Mouse (Mus musculus) spleen, adult 2 months (tissue): ENCODE results near the gene Maea. TPM values are rescaled to one million over a fixed set of nuclear protein-coding genes. Genes with fewer than 3 reads are reported as not detected.

Source experiments
- DNase-seq, 2 experiments: peaks; one replicate each; pipeline versions ENCODE4 v3.0.0 to v3.0.0-alpha.2; 2012 to 2021; ENCODE audit warnings: low spot score in 2 of 2, low read depth in 1 of 2
- H3K27ac ChIP-seq: fragments of 200-500 bp; 2 replicates; pipeline ENCODE4 v1.5.1; 2012; ENCODE audit warnings: low read length, inconsistent platforms; ENCODE audit not compliant: insufficient read depth
- H3K27me3 ChIP-seq: fragments of 200-500 bp; 2 replicates; pipeline ENCODE4 v1.6.1; 2012; ENCODE audit warnings: mild to moderate bottlenecking, moderate library complexity, low read length, inconsistent platforms; ENCODE audit not compliant: control insufficient read depth, insufficient read depth
- H3K36me3 ChIP-seq: fragments of 200-500 bp; 2 replicates; pipeline ENCODE4 v1.6.1; 2012; ENCODE audit warnings: mild to moderate bottlenecking, low read length, inconsistent platforms; ENCODE audit not compliant: control insufficient read depth, insufficient read depth
- H3K4me1 ChIP-seq: fragments of 200-500 bp; 2 replicates; pipeline ENCODE4 v1.6.1; 2011; ENCODE audit warnings: inconsistent platforms; ENCODE audit not compliant: control insufficient read depth, insufficient read depth, insufficient read length
- H3K4me3 ChIP-seq: fragments of 200-500 bp; 2 replicates; pipeline ENCODE4 v1.5.1; 2011; ENCODE audit warnings: mild to moderate bottlenecking, inconsistent platforms; ENCODE audit not compliant: insufficient read depth, insufficient read length; ENCODE audit errors: extremely low read depth
- CTCF ChIP-seq: fragments of 200-500 bp; IDR thresholded peaks from 2 replicates; pipeline ENCODE4 v1.5.1; 2011; ENCODE audit warnings: mild to moderate bottlenecking, inconsistent platforms; ENCODE audit not compliant: insufficient read depth, insufficient read length, insufficient replicate concordance; ENCODE audit errors: extremely low read depth
- POLR2A ChIP-seq: fragments of 200-500 bp; IDR thresholded peaks from 2 replicates; pipeline ENCODE4 v1.6.1; 2011; ENCODE audit warnings: low read depth, low read length, inconsistent platforms
- WGBS: fragments of 180-500 bp; shearing (Covaris S2); methylation state at CpG from one replicate; pipeline ENCODE4 v1.1.7; 2018; 5-methylcytosine and 5-hydroxymethylcytosine counted together
- polyA plus RNA-seq: library from polyadenylated mRNA; depleted of rRNA; stranded (reverse); fragments of >200 nt; gene quantifications from 2 replicates; pipeline ENCODE4 v1.2.3, GENCODE M21; 2012; rRNA removed

Gene Maea
- polyA plus RNA-seq, 1 experiment: 68.2 TPM

DNA sequence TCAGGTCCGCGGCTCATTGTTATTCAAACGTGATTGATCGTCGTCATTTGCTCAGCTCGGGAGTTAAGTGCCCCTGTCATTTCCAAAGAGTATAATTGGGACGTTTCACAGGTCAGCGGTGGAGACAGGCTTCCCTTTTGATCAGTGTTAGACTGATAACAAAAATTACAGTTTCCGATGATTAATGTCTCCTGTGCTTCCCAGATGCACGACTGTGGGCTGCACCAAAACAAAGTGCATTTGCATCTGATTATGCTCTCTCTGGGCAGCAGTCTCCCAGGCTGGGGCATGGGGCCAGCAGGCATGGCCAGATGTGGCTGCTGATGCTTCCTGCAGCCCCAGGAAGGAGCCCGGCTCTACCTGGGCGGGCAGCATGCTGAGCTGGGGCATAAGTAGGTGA lies 65.5 kb downstream of the Maea start:
- TF ChIP-seq CTCF (no peak), POLR2A (no peak)

DNA sequence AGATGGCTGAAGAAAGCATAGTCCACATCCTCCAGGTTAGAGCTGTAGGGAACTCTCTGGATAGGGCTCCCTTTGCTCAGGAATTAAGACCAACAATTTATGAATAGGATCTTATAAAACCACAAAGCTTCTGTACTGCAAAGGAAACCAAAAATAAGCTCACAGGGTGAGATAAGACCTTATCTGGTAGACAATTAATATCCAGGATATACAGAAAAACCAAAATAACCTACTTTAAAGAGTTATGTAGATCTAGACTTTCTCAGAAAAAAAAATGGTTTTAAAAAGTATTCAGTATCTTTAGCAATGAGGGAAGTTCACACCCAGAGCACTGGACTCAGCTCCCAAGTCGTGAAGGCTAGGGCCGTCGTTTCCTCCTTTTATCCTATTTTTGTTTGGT lies 85.0 kb downstream of the Maea start:
- TF ChIP-seq POLR2A (no peak), CTCF (no peak)
- no peak overlapping the region for H3K27ac ChIP-seq
- no peak for DNase-seq
- WGBS: 16% methylated on average over 3 of the region's 3 CpGs
- no peak overlapping the region for H3K4me3 ChIP-seq
- H3K36me3 ChIP-seq: 0 out of 2 replicates have a peak, but pooled peaks cover 1% of the 10 kb centered on the region
- no peaks in the 10 kb centered on the region for H3K27me3 ChIP-seq
- no peaks in the 10 kb centered on the region for H3K4me1 ChIP-seq

More for the DNA sequence above, 65.5 kb downstream of the Maea start:
- no peaks in the 10 kb centered on the region; the same call in 1 of the 2 replicates for H3K36me3 ChIP-seq
- 86% methylated on average over 12 of the region's 12 CpGs for WGBS
- no peak overlapping the region for H3K4me3 ChIP-seq
- H3K4me1 ChIP-seq: no peaks in the 10 kb centered on the region
- H3K27me3 ChIP-seq: no peaks in the 10 kb centered on the region
- DNase-seq: no peak
- no peak overlapping the region for H3K27ac ChIP-seq

Other genes starting within 250 kb of the Maea start
- 0.02 and 0.05 TPM in 2 replicates for gene Slc5a1, start 231.3 kb upstream of the Maea start, polyA plus RNA-seq
- gene Spon2, start 117.1 kb upstream of the Maea start, polyA plus RNA-seq: 8.9 and 11.2 TPM in 2 replicates
- 346 and 410 TPM in 2 replicates for gene Ctbp1, start 60.5 kb upstream of the Maea start, polyA plus RNA-seq
- 4.1 and 4.9 TPM in 2 replicates for gene Uvssa, start 43.0 kb downstream of the Maea start, polyA plus RNA-seq
- not detected in 2 replicates for gene Nkx1-1, start 98.5 kb downstream of the Maea start, polyA plus RNA-seq